Mouse (Mus musculus) layer of hippocampus, postnatal 10 days (tissue): ENCODE measurements at regions not wholly inside any gene's neighbourhood (a gene's known extent, or its start where the extent isn't known, plus 50 kb on each side); places are given as distances from the start of the nearest gene placed in this dataset.

ENCODE experiments used
- DNase-seq, 2 experiments: peaks; one replicate each; pipeline ENCODE4 v3.0.0; 2021; ENCODE audit warnings: low spot score in 2 of 2

DNA sequence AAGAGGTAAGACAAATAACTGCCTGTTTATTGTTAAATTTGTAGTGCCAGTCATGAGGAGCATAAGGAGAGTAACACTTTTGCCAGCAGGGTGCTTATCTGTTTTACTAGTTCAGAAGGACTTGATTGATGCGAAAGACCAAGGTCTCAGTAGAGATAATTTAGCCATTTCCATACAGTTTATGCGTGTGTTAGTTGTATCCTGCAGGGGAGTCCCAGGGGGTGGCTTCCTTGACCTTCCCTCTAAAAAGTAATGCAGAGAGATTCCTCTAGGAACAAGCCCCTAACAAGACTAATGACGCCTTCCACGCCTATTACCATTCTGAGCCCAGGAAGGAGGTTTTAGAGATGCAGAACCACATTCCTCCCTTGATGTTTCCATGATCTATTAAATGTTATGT lies 192.6 kb upstream of the Gm49339 start:
- no peak for DNase-seq

- no peak for DNase-seq
These were observed 188.8 kb upstream of the Gm49339 start for GRCm38 (mm10) chr10:51291412-51292207.

GRCm38 (mm10) chr10:51312814-51313213 lies 167.6 kb upstream of the Gm49339 start:
- DNase-seq = no peak

GRCm38 (mm10) chr10:51320207-51320606 lies 160.2 kb upstream of the Gm49339 start:
- DNase-seq = no peak

DNA sequence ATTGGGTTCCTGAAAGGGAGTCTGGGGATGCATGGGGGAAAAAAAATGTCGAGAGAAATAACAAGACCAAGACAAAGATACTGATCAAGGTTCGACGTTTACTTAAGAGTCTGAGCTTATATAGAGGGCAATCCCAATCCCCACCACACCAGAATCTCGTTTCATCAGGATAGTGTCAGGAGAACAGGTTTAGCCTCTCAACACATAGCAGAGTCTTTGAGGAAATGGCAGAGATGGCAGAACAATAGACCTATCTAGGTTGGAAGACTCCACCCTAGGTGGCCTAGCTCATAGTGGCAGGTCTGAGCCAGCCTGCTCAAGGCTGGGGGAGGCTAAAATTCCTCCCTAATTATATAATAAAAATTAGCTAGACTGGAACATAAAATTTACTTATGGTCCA lies 151.6 kb upstream of the Gm49339 start:
- no peak for DNase-seq

DNA sequence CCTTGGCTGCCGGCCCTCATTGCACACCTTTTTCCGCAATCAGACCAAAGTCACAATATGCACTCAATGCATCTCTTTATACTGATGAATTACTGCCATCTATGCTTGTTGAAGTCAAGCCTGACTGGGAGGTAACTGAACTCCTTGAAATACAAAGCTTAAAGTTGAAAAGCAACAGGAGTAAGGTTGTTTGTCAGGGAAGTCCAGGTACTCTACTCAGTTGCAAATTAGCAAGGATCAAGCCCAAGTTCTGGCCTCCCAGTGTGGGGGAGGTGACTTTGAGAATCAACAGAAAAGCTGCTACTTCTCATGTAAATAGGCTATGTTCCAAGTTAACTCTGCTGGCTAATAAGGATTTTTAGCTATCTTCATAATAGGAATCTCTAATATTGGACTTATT lies 151.0 kb upstream of the Gm49339 start:
- no peak for DNase-seq
